Mouse (Mus musculus) testis, adult 2 months (tissue): Measurements from ENCODE around the gene Gdf1. TPM values are rescaled to one million over a fixed set of nuclear protein-coding genes. Genes with fewer than 3 reads are reported as not detected.

Experiments used
- H3K27ac ChIP-seq: fragments of 200-500 bp; 2 replicates; pipeline ENCODE4 v1.5.1; 2012; ENCODE audit warnings: low read depth, low read length; ENCODE audit not compliant: control insufficient read depth, insufficient read depth
- H3K27me3 ChIP-seq: fragments of 200-500 bp; 2 replicates; pipeline ENCODE4 v1.6.1; 2012; ENCODE audit warnings: mild to moderate bottlenecking, low read length, moderate library complexity; ENCODE audit not compliant: control insufficient read depth, insufficient read depth
- H3K36me3 ChIP-seq: fragments of 200-500 bp; 2 replicates; pipeline ENCODE4 v1.6.1; 2012; ENCODE audit warnings: mild to moderate bottlenecking, low read length; ENCODE audit not compliant: control insufficient read depth, insufficient read depth
- H3K4me1 ChIP-seq: fragments of 200-500 bp; 2 replicates; pipeline ENCODE4 v1.6.1; 2012; ENCODE audit warnings: low read length; ENCODE audit not compliant: control insufficient read depth, insufficient read depth
- H3K4me3 ChIP-seq: fragments of 200-500 bp; 2 replicates; pipeline ENCODE4 v1.5.1; 2012; ENCODE audit warnings: low read depth, mild to moderate bottlenecking, low read length, moderate library complexity, mixed read lengths; ENCODE audit not compliant: control insufficient read depth
- CTCF ChIP-seq: fragments of 200-500 bp; IDR thresholded peaks from 2 replicates; pipeline ENCODE4 v1.5.1; 2012; ENCODE audit warnings: low read depth, mild to moderate bottlenecking, inconsistent platforms, low read length, moderate library complexity; ENCODE audit not compliant: control insufficient read depth, insufficient read depth, insufficient replicate concordance
- POLR2A ChIP-seq: fragments of 200-500 bp; IDR thresholded peaks from 2 replicates; pipeline ENCODE4 v1.6.1; 2012; ENCODE audit warnings: low read depth, mild to moderate bottlenecking, inconsistent platforms, low read length, moderate library complexity; ENCODE audit not compliant: control insufficient read depth
- polyA plus RNA-seq: library from polyadenylated mRNA; depleted of rRNA; stranded (reverse); fragments of >200 nt; gene quantifications from 2 replicates; pipeline ENCODE4 v1.2.3, GENCODE M21; 2012

The Gdf1 gene
- polyA plus RNA-seq, 1 experiment, result 0.20 TPM

GRCm38 (mm10) chr8:70354004-70354403 is 24.4 kb downstream of the Gdf1 start:
- Histone ChIP-seq H3K36me3 (no peaks in the 10 kb centered on the region; the same call in 1 of the 2 replicates), H3K4me1 (peaks cover 31% of the 10 kb centered on the region), H3K27ac (peak overlapping the region; percentile 97), H3K4me3 (peak overlapping the region; percentile 87), H3K27me3 (no peaks in the 10 kb centered on the region)
- 0 out of 2 replicates have a peak, but pooled peaks have one; percentile 16 for TF ChIP-seq POLR2A
- no peak for TF ChIP-seq CTCF

GRCm38 (mm10) chr8:70356111-70356510 is 26.5 kb downstream of the Gdf1 start:
- no peaks in the 10 kb centered on the region; the same call in 1 of the 2 replicates for H3K36me3 ChIP-seq
- TF ChIP-seq POLR2A (no peak), CTCF (no peak)
- no peak overlapping the region for H3K4me3 ChIP-seq
- no peaks in the 10 kb centered on the region for H3K27me3 ChIP-seq
- H3K27ac ChIP-seq, result no peak overlapping the region
- peaks cover 22% of the 10 kb centered on the region for H3K4me1 ChIP-seq

GRCm38 (mm10) chr8:70359411-70359810 is 29.8 kb downstream of the Gdf1 start:
- no peaks in the 10 kb centered on the region for H3K27me3 ChIP-seq
- TF ChIP-seq CTCF (no peak), POLR2A (no peak)
- H3K4me3 ChIP-seq, result no peak overlapping the region
- no peak overlapping the region for H3K27ac ChIP-seq
- peaks cover under 1% of the 10 kb centered on the region; the same call in 1 of the 2 replicates for H3K4me1 ChIP-seq
- H3K36me3 ChIP-seq, result no peaks in the 10 kb centered on the region

- Histone ChIP-seq H3K4me1 (no peaks in the 10 kb centered on the region), H3K27ac (no peak overlapping the region), H3K4me3 (no peak overlapping the region), H3K27me3 (no peaks in the 10 kb centered on the region), H3K36me3 (no peaks in the 10 kb centered on the region)
- no peak for TF ChIP-seq POLR2A
- peak; percentile 29; the same call in 1 of the 2 replicates for TF ChIP-seq CTCF
Observed at GRCm38 (mm10) chr8:70360769-70361168, 31.2 kb downstream of the Gdf1 start.

- Histone ChIP-seq H3K36me3 (no peaks in the 10 kb centered on the region), H3K4me1 (no peaks in the 10 kb centered on the region), H3K27ac (no peak overlapping the region), H3K4me3 (no peak overlapping the region), H3K27me3 (no peaks in the 10 kb centered on the region)
- no peak for TF ChIP-seq POLR2A
- no peak for TF ChIP-seq CTCF
Observed at GRCm38 (mm10) chr8:70361484-70362032, 31.9 kb downstream of the Gdf1 start.

GRCm38 (mm10) chr8:70364066-70364465 is 34.4 kb downstream of the Gdf1 start:
- Histone ChIP-seq H3K27me3 (no peaks in the 10 kb centered on the region), H3K4me1 (no peaks in the 10 kb centered on the region), H3K36me3 (no peaks in the 10 kb centered on the region), H3K4me3 (no peak overlapping the region), H3K27ac (no peak overlapping the region)
- no peak for TF ChIP-seq CTCF

GRCm38 (mm10) chr8:70366588-70366987 is 37.0 kb downstream of the Gdf1 start:
- TF ChIP-seq POLR2A (no peak), CTCF (no peak)
- Histone ChIP-seq H3K4me3 (no peak overlapping the region), H3K36me3 (no peaks in the 10 kb centered on the region), H3K27ac (no peak overlapping the region), H3K27me3 (no peaks in the 10 kb centered on the region), H3K4me1 (no peaks in the 10 kb centered on the region; the same call in 1 of the 2 replicates)
